Mouse (Mus musculus) adrenal gland, postnatal 25 days (tissue): ENCODE results near the gene Nsg1. TPM values are rescaled to one million over a fixed set of nuclear protein-coding genes. Genes with fewer than 3 reads are reported as not detected.

Experiments used
- total RNA-seq: library from RNA; stranded (reverse); gene quantifications from 2 replicates; pipeline ENCODE4 v1.2.3, GENCODE M21; 2021

The Nsg1 gene
- total RNA-seq, 1 experiment from 2014 or later = 70.9 TPM

Other genes with a start within 250 kb of the Nsg1 start
- 30.4 and 32.7 TPM in 2 replicates for gene Stx18, start 121.2 kb downstream of the Nsg1 start, total RNA-seq
- 10.8 and 12.0 TPM in 2 replicates for gene Zbtb49, start 60.5 kb upstream of the Nsg1 start, total RNA-seq
- 18.0 and 20.7 TPM in 2 replicates for gene Lyar, start 60.6 kb upstream of the Nsg1 start, total RNA-seq
- 39.0 and 45.0 TPM in 2 replicates for gene Tmem128, start 100.3 kb upstream of the Nsg1 start, total RNA-seq
- 24.7 and 25.0 TPM in 2 replicates for gene Otop1, start 116.1 kb upstream of the Nsg1 start, total RNA-seq
- gene Drd5, start 159.5 kb upstream of the Nsg1 start, total RNA-seq = not detected in 2 replicates